Mouse (Mus musculus) lung, adult 2 months (tissue): Measurements from ENCODE around the gene Senp8.

ENCODE experiments used
- CTCF ChIP-seq: fragments of 200-500 bp; IDR thresholded peaks from 2 replicates; pipeline ENCODE4 v1.5.1; 2011; ENCODE audit warnings: mild to moderate bottlenecking, low read length, control low read depth; ENCODE audit not compliant: insufficient read depth
- POLR2A ChIP-seq: fragments of 200-500 bp; IDR thresholded peaks from 2 replicates; pipeline ENCODE4 v1.6.1; 2011; ENCODE audit warnings: low read depth, mild to moderate bottlenecking, control low read depth, low read length, borderline replicate concordance; ENCODE audit errors: extremely low read depth

DNA sequence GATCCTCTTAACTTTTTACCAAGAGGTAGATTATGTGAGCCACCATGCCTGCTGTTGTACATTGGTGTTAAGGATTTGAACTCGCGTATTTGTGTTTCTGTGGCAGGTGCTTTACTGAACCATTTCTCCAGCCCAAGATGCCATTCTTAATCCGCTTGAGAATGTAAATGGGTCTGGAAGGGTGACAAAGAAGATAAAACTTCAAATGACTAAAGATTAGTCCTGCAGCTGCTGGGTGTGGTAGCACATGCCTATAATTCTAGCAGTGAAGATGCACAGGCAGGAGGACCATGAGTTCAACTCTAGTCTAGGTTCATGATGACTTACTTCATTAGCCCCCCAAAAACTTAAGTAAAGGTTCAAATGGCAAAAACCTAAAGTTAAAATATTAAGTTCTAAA is 6.6 kb downstream of the Senp8 start:
- TF ChIP-seq POLR2A (no peak), CTCF (no peak)
